Comparison of ENCODE assay signal across 7 mouse cellular contexts in the genomic region with DNA sequence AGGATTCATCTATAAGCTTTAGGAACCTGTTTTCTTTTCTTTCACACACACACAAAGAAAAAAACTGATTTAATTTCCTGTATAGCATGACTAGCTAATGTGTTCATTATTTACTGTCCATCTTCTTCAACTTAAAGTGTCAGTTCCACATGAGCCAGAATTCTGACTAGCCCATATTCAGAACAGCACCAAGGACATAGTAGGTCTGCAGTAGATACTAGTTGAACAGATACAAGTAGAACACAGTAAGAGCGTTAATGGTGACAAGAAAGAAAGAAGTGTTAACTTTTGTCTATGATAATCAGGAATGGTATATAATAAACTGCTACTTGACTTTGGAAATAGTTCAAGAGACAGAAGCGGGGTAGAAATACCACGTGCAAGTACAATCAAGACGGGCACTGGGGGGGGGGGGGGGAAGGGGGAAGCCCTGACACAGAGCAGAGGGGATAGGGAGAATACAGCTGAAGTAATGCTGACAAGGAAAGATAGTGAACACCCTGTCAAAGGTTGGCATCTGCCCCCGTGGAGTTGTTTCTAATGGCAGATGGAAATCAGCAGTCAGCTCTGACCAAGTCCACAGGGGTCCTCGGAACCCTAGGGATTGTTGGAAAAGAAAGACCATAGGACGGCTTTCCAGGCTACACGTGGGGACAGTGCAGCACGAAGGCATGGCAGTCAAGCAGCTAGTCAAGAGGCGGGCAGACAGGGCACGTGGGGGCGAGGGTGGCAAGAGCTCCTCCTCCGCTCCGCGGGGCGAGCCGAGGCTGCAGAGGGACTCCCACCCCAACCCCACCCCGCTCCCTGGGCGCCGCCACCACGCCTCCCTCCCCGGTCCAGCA. TPM values are rescaled to one million over a fixed set of nuclear protein-coding genes. Genes with fewer than 3 reads are reported as not detected.
DNase-seq lines count a peak whose midpoint lies in the region; ATAC-seq and TF ChIP-seq lines count a peak whose summit lies in the region.

No protein-coding gene starts in this region.

- H3K9ac ChIP-seq in forebrain, embryonic 16.5 days (replicated peaks; ENCODE audit: low read depth, low read length) = peak overlapping the region; percentile 73
- peak overlapping the region; percentile 68; the same call in 1 of the 2 replicates for H3K9ac ChIP-seq in liver, embryonic 15.5 days

- no peak for DNase-seq in thymus, adult 2 months
- DNase-seq in thymus, postnatal 10 days (ENCODE audit: low spot score in 2 of 2) = no peak
- no peak for DNase-seq in Muller cell, postnatal 12 days (ENCODE audit: inconsistent ontology term)
- DNase-seq in cerebellum, postnatal 10 days = no peak
- DNase-seq in adrenal gland, adult 18-20 months (ENCODE audit: low spot score in 2 of 2) = no peak

- H3K27me3 ChIP-seq in thymus, adult 2 months (ENCODE audit: control insufficient read depth, insufficient read depth, low read length) = no peaks in the 10 kb centered on the region
- no peaks in the 10 kb centered on the region for H3K27me3 ChIP-seq in forebrain, embryonic 16.5 days (replicated peaks; ENCODE audit: control insufficient read depth, insufficient read depth, low read length)
- H3K27me3 ChIP-seq in liver, embryonic 15.5 days = no peaks in the 10 kb centered on the region

- no peak for TF ChIP-seq POLR2A in thymus, adult 2 months (IDR thresholded peaks at IDR 0.05; ENCODE audit: control insufficient read depth, extremely low read depth, insufficient read depth, low read length, poor library complexity)

- ATAC-seq in forebrain, embryonic 16.5 days = peak; percentile 91
- ATAC-seq in liver, embryonic 15.5 days (ENCODE audit: insufficient read depth) = peak; percentile 76

- H3K4me3 ChIP-seq in thymus, adult 2 months (ENCODE audit: control insufficient read depth, insufficient read depth, low read length) = peak overlapping the region; percentile 92
- H3K4me3 ChIP-seq in forebrain, embryonic 16.5 days (replicated peaks; ENCODE audit: low read length) = peak overlapping the region; percentile 70
- peak overlapping the region; percentile 82 for H3K4me3 ChIP-seq in liver, embryonic 15.5 days (replicated peaks)

- H3K9me3 ChIP-seq in forebrain, embryonic 16.5 days (ENCODE audit: control insufficient read depth, low read length) = no peaks in the 10 kb centered on the region
- H3K9me3 ChIP-seq in liver, embryonic 15.5 days (replicated peaks) = no peaks in the 10 kb centered on the region

- H3K4me1 ChIP-seq in thymus, adult 2 months (replicated peaks; ENCODE audit: control insufficient read depth, insufficient read depth, low read length) = peaks cover 6% of the 10 kb centered on the region
- peaks cover 6% of the 10 kb centered on the region for H3K4me1 ChIP-seq in forebrain, embryonic 16.5 days (replicated peaks; ENCODE audit: control insufficient read depth, insufficient read depth, low read length)
- H3K4me1 ChIP-seq in liver, embryonic 15.5 days (replicated peaks) = peaks cover 19% of the 10 kb centered on the region

- no peak overlapping the region for H3K27ac ChIP-seq in thymus, adult 2 months (ENCODE audit: control insufficient read depth, insufficient read depth, low read length)
- peak overlapping the region; percentile 41 for H3K27ac ChIP-seq in forebrain, embryonic 16.5 days (ENCODE audit: low read length)
- peak overlapping the region; percentile 55; the same call in 1 of the 2 replicates for H3K27ac ChIP-seq in liver, embryonic 15.5 days (replicated peaks)

- H3K4me2 ChIP-seq in forebrain, embryonic 16.5 days (ENCODE audit: low read length) = peak overlapping the region; percentile 74
- H3K4me2 ChIP-seq in liver, embryonic 15.5 days = peak overlapping the region; percentile 89

- H3K36me3 ChIP-seq in thymus, adult 2 months (ENCODE audit: control insufficient read depth, insufficient read depth, low read length) = no peaks in the 10 kb centered on the region
- no peaks in the 10 kb centered on the region for H3K36me3 ChIP-seq in forebrain, embryonic 16.5 days (ENCODE audit: control insufficient read depth, insufficient read depth)
- no peaks in the 10 kb centered on the region for H3K36me3 ChIP-seq in liver, embryonic 15.5 days (replicated peaks)

- no peak for TF ChIP-seq CTCF in thymus, adult 2 months (IDR thresholded peaks at IDR 0.05; ENCODE audit: borderline replicate concordance, control insufficient read depth, extremely low read depth, insufficient read depth, low read length, poor library complexity)

- WGBS in thymus, adult 2 months = 3% methylated on average over 22 of the region's 22 CpGs
- 6% methylated on average over 22 of the region's 22 CpGs for WGBS in forebrain, embryonic 16.5 days
- WGBS in liver, embryonic 15.5 days (ENCODE audit: insufficient replicate concordance) = 5% methylated on average over 22 of the region's 22 CpGs

RNA-seq across cellular contexts. Expression of gene Pus7l, which starts 0.6 kb away (rescaled TPM):
- 6.2 and 6.4 TPM in 2 replicates for polyA plus RNA-seq in thymus, adult 2 months (2012; rRNA removed)
- 4.8 and 5.2 TPM in 2 replicates for polyA plus RNA-seq in forebrain, embryonic 16.5 days (2015; fragmentation: Nextera tagmentation; extraction: Ambion mirVana)
- polyA plus RNA-seq in liver, embryonic 15.5 days (2015; fragmentation: Nextera tagmentation; extraction: Ambion mirVana) = 2.3 and 2.6 TPM in 2 replicates
- 1 to 10 TPM; 3.4 to 3.6 TPM for total RNA-seq in adrenal gland, adult 18-20 months (2021)

RNA-seq across cellular contexts. Expression of gene Irak4, which starts 0.7 kb away (rescaled TPM):
- 8.8 and 9.1 TPM in 2 replicates for polyA plus RNA-seq in thymus, adult 2 months (2012; rRNA removed)
- polyA plus RNA-seq in forebrain, embryonic 16.5 days (2015; fragmentation: Nextera tagmentation; extraction: Ambion mirVana) = 1.4 and 1.5 TPM in 2 replicates
- polyA plus RNA-seq in liver, embryonic 15.5 days (2015; fragmentation: Nextera tagmentation; extraction: Ambion mirVana) = 3.6 and 4.2 TPM in 2 replicates
- 10 to 100 TPM in 1 of 2 experiments, 1 to 10 TPM in 1; 9.8 to 11.1 TPM for total RNA-seq in adrenal gland, adult 18-20 months (2021)

RNA-seq across cellular contexts. Expression of gene Twf1, which starts 46.9 kb away (rescaled TPM):
- 20.1 and 23.0 TPM in 2 replicates for polyA plus RNA-seq in thymus, adult 2 months (2012; rRNA removed)
- polyA plus RNA-seq in forebrain, embryonic 16.5 days (2015; fragmentation: Nextera tagmentation; extraction: Ambion mirVana) = 88.5 and 102 TPM in 2 replicates
- polyA plus RNA-seq in liver, embryonic 15.5 days (2015; fragmentation: Nextera tagmentation; extraction: Ambion mirVana) = 25.5 and 26.0 TPM in 2 replicates
- 10 to 100 TPM; 81.2 to 87.1 TPM for total RNA-seq in adrenal gland, adult 18-20 months (2021)
